Mouse (Mus musculus) embryonic stem cell, embryonic (primary cell): ENCODE data around the gene Slc29a1.

Source experiments
- CTCF ChIA-PET, 4 experiments: fragments of 300-600 bp in 2 of 4; fragments of 350-600 bp in 2 of 4; sonication (Branson Sonifier 250); formaldehyde crosslinking; loops; one replicate each; lab custom pipeline; 2022; ENCODE audit warnings: inconsistent platforms in 2 of 4; lab: Charles Lee
- POLR2A ChIA-PET, 4 experiments: fragments of 300-600 bp in 2 of 4; fragments of 350-600 bp in 2 of 4; sonication (Branson Sonifier 250); formaldehyde crosslinking; loops; one replicate each; lab custom pipeline; 2022; ENCODE audit warnings: antibody characterized with exemption in 4 of 4, inconsistent platforms in 1 of 4; lab: Charles Lee

The Slc29a1 gene

GRCm38 (mm10) chr17:45589236-45589635 lies 10.2 kb downstream of the Slc29a1 start:
- POLR2A ChIA-PET: interaction anchor here in 3 of 4 experiments (0.5 to 18.1 kb wide), 20 partner anchors 8 to 112 kb away, joined by 3 to 578 read pairs (median 4); partner anchors contain the start of genes Hsp90ab1 (in 2 of the 3), Mymx (in 2 of the 3), Slc29a1 (in 2 of the 3) and Slc35b2 (in 1 of the 3)
- CTCF ChIA-PET: interaction anchor here in 2 of 4 experiments (0.8 to 3.7 kb wide), 8 partner anchors 10 to 74 kb away, joined by 3 to 16 read pairs (median 3); no protein-coding TSS in a partner anchor

- POLR2A ChIA-PET: interaction anchor here in 3 of 4 experiments (1.0 to 18.1 kb wide), 12 partner anchors 8 to 113 kb away, joined by 3 to 578 read pairs (median 6); partner anchors contain the start of genes Hsp90ab1 (in 2 of the 3), Slc29a1 (in 2 of the 3), Mymx (in 1 of the 3) and Slc35b2 (in 1 of the 3)
- CTCF ChIA-PET: interaction anchor here in 1 of 4 experiments (1.0 to 3.7 kb wide), 5 partner anchors 9 to 54 kb away, joined by 3 to 16 read pairs (median 3); no protein-coding TSS in a partner anchor
Measured at GRCm38 (mm10) chr17:45588370-45588769, 11.0 kb downstream of the Slc29a1 start.

DNA sequence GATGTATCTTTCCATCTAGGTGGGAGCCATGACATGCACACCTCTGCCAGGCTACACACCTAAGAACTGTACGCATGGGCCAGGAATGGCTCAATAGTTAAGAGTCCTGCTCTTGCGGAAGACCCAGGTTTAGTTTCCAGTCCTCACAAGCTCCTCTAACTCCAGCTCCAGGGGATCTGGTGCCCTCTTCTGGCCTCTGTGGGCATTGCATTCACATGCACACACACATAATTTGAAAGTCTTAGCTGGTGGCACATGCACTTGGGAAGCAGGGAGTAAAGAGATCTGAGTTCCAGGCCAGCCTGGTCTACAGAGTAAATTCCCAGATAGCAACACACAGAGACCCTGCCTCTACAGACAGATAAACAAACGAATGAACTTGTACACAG lies 13.0 kb downstream of the Slc29a1 start:
- CTCF ChIA-PET: interaction anchor here (0.5 to 9.9 kb wide), 71 partner anchors 6 to 567 kb away, joined by 3 to 209 read pairs (median 5); partner anchors contain the start of genes Mymx (in 4 of the 4), Hsp90ab1 (in 2 of the 4), Aars2 (in 1 of the 4) and Mad2l1bp (in 1 of the 4)
- POLR2A ChIA-PET: interaction anchor here (0.6 to 19.1 kb wide), 32 partner anchors 8 to 181 kb away, joined by 3 to 605 read pairs (median 6); partner anchors contain the start of genes Hsp90ab1 (in 3 of the 4), Mymx (in 3 of the 4), Slc29a1 (in 3 of the 4) and Slc35b2 (in 2 of the 4)

DNA sequence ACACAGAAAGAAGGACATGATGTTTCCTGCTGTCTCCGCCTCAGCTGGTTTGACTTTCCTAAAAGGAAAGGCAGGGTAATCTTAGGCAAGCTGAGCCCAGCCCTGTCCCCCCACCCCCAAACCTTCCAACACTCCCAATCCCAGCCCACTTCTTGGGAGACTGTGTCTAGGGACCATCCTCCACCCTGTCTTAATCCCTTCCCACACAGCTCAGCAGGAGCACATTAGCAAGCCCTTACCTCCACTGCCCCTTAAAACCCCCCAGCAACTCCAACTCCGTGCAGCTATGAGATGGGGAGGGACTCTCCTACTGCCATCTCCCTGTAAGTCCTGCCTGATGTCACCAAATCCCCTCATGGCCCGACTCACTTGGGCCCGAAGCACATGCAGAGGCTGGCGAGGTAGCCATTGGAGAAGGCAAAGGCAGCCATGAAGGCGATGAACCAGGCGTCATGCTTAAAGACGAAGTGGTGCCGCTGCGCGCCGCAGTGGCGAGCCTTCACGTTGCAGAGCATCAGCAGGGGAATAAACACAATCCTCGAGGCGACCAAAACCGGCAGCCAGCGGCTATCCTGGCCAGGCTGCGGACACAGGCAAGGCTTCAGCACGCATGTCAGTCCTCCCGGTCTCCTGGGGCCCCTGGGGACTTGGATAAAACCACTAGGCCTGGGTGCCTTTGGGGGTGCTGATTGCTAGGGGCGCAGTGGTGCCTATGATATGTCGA lies 13.5 kb downstream of the Slc29a1 start:
- POLR2A ChIA-PET: interaction anchor here (0.5 to 19.1 kb wide), 44 partner anchors 9 to 488 kb away, joined by 3 to 605 read pairs (median 5); partner anchors contain the start of genes Hsp90ab1 (in 3 of the 4), Mymx (in 3 of the 4), Slc29a1 (in 3 of the 4) and Slc35b2 (in 2 of the 4)
- CTCF ChIA-PET: interaction anchor here (0.5 to 9.9 kb wide), 78 partner anchors 7 to 568 kb away, joined by 3 to 209 read pairs (median 5); partner anchors contain the start of genes Mymx (in 4 of the 4), Hsp90ab1 (in 2 of the 4), Slc29a1 (in 2 of the 4) and Aars2 (in 1 of the 4)

DNA sequence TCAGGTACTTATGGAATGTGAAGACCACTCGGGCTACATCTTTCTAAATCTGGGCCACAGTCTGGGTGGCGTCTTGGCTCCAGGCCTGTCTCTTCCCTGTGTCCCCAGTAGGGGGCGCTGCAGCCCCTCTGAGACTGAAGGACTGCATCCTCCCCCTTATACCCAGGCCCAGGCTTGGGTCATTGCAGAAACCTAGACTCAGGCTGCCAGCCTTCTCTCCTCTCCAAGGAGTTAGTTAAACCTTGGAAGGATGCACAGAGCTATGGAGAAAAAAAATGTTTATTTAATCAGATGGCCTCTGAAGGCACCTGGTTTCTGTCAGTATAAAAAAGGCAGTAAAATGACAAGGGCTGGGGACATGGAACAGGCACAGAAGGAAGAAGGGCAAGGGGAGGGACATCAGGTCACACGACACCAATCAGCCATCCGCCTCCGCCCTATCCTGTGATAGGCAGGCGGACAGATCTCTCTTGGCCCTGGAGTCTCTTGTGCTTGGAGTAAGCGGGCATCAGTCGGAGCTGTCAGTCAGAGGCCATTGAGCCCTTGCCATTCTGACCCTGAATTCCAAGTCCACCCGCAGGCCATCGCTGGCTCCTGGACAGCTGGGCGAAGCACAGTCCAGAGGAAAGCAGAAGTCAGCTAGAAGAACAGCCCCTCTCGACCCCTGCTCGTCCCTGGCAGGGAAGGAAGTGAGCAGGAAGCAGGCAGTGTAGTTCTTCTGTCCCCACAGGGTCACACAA lies 14.3 kb downstream of the Slc29a1 start:
- CTCF ChIA-PET: interaction anchor here (0.5 to 9.9 kb wide), 70 partner anchors 8 to 151 kb away, joined by 3 to 209 read pairs (median 6); partner anchors contain the start of genes Capn11 (in 2 of the 4), Mymx (in 2 of the 4), Slc29a1 (in 2 of the 4) and Slc35b2 (in 2 of the 4)
- POLR2A ChIA-PET: interaction anchor here (0.5 to 19.1 kb wide), 61 partner anchors 8 to 1270 kb away, joined by 3 to 605 read pairs (median 5); partner anchors contain the start of genes Hsp90ab1 (in 4 of the 4), Mymx (in 3 of the 4), Slc29a1 (in 2 of the 4) and Slc35b2 (in 2 of the 4)

DNA sequence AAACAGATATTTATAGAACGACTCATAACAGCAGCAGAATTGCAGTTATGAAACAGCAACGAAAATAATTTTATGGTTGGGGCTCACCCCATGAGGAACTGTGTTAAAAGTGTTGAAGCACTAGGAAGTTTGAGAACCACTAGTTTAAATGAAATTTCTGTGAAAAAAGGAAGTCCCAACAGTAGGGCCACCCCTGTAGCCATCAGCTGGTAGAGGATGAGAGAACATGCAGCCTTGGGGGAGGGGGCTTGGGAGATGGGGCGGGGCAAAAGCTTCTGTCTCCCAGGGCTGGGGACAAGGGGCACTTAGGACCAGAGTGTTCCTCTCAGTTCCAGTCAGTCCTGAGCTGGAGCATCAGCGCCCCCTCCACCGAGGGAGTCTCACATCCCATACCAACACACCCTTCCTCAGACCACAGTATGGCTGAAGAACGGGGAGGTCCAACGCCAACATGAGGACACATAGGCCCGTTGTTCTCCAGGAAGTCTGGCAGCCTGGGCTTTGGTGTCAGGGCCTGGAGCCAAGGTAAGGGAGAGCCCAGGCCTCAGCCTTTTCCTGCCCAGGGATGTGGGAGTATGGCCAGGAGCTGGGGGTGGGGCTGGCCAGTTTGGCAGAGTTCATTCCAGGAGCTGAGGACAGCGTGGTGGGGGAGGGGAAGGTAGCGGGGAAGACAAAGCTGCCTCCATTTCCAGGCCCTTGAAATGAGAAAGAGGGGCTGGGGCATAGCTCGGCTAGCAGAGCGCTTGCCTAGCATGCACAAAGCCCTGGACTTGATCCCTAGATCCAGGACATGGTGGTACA lies 15.1 kb downstream of the Slc29a1 start:
- CTCF ChIA-PET: interaction anchor here (0.6 to 9.9 kb wide), 56 partner anchors 8 to 977 kb away, joined by 3 to 209 read pairs (median 6); partner anchors contain the start of genes Capn11 (in 2 of the 4), Mymx (in 2 of the 4), Slc35b2 (in 2 of the 4) and Aars2 (in 1 of the 4)

DNA sequence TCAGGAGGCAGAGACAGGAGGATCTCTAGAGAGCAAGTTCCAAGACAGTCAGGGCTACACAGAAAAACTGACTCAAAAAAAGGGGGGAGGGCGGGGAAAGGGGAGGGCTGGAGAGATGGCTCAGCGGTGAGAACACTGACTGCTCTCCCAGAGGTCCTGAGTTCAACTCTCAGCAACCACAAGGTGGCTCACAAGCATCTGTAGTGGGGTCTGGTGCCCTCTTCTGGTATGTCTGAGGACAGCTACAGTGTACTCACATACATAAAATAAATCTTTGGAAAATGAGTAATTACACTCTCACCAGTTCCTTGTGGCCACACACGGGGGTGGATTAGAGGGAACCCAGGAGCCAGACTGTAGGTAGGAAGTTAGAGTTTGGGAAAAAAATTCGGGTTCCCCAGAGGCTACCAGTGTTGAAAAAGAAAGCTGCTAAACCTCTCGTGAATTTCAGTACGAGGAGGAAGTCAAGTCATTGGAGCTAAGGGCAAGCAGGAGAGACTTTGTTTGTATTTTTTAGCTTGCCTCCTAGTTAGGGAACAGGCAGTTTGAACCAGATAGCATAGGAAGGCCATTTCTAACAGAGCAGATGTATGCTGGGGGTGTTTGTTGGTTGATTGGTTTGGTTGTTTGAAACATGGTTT lies 16.6 kb downstream of the Slc29a1 start:
- POLR2A ChIA-PET: interaction anchor here (0.6 to 19.1 kb wide), 25 partner anchors 9 to 106 kb away, joined by 3 to 605 read pairs (median 4); partner anchors contain the start of genes Hsp90ab1 (in 4 of the 4), Capn11 (in 3 of the 4), Mymx (in 3 of the 4) and Slc29a1 (in 2 of the 4)
- CTCF ChIA-PET: interaction anchor here (0.6 to 9.9 kb wide), 40 partner anchors 8 to 1553 kb away, joined by 3 to 209 read pairs (median 5); partner anchors contain the start of genes Aars2 (in 1 of the 4), Hsp90ab1 (in 1 of the 4), Mymx (in 1 of the 4) and Nfkbie (in 1 of the 4)

More for the DNA sequence above, 15.1 kb downstream of the Slc29a1 start:
- POLR2A ChIA-PET: interaction anchor here (0.6 to 19.1 kb wide), 50 partner anchors 9 to 1271 kb away, joined by 3 to 605 read pairs (median 5); partner anchors contain the start of genes Hsp90ab1 (in 4 of the 4), Mymx (in 2 of the 4), Nfkbie (in 2 of the 4) and Slc29a1 (in 2 of the 4)

DNA sequence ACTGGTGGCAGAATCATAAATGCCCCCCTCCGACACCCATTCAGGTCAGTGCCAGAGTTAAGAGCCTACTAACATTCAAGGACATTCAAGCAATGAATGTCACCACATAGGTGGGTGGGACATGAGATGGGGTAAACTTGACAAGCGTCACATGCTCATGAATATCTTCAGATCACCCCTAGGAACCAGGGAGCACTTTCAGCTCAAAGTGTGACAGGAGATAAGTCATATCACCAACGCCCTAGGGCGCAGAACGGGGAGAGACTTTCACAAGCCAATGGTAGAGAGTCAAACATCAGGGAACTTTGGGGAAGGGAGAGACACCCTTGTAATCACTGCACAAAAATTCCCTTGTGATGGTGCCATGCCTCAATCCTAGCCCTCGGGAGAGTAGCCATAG lies 17.2 kb downstream of the Slc29a1 start:
- ChIA-PET CTCF (interaction anchor here (0.6 to 9.9 kb wide), 34 partner anchors 8 to 1552 kb away, joined by 3 to 209 read pairs (median 6); partner anchors contain the start of genes Hsp90ab1 (in 1 of the 4) and Mymx (in 1 of the 4)), POLR2A (interaction anchor here (0.6 to 19.1 kb wide), 23 partner anchors 9 to 106 kb away, joined by 3 to 605 read pairs (median 5); partner anchors contain the start of genes Hsp90ab1 (in 4 of the 4), Capn11 (in 3 of the 4), Mymx (in 3 of the 4) and Slc29a1 (in 2 of the 4))

GRCm38 (mm10) chr17:45581567-45581983 lies 17.8 kb downstream of the Slc29a1 start:
- ChIA-PET CTCF (interaction anchor here (0.5 to 9.9 kb wide), 29 partner anchors 8 to 137 kb away, joined by 3 to 209 read pairs (median 5); partner anchors contain the start of genes Aars2 (in 1 of the 4), Hsp90ab1 (in 1 of the 4) and Mymx (in 1 of the 4)), POLR2A (interaction anchor here in 3 of 4 experiments (0.6 to 19.1 kb wide), 16 partner anchors 8 to 105 kb away, joined by 3 to 605 read pairs (median 20); partner anchors contain the start of genes Hsp90ab1 (in 3 of the 3), Mymx (in 2 of the 3), Slc29a1 (in 2 of the 3) and Slc35b2 (in 2 of the 3))

DNA sequence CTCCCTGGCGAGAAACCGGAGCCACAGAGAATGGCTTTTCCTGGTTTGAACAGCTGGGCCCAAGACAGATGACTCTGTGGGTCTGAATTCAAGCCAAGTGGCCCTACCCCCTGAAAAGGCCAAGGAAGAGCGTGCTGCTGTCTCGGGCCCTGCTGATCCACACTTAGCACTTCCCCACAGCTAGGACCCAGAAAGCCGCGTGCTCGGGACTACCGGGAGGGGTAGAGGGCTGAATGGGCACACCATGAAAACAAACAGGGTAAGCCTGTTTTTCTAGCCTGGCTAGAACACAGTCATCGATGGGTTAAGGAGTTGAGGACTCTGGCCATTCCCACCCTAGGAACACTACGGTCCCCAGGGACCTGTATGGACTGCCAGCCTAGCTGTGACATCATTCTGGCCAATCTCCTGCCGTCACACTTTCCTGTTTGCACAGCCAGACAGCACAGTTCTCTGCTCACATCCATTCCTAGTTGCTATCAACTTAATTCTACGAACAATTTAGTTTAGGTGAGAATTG lies 18.4 kb downstream of the Slc29a1 start:
- POLR2A ChIA-PET: interaction anchor here in 3 of 4 experiments (0.8 to 19.1 kb wide), 27 partner anchors 8 to 493 kb away, joined by 3 to 605 read pairs (median 6); partner anchors contain the start of genes Hsp90ab1 (in 3 of the 3), Mymx (in 2 of the 3), Slc29a1 (in 2 of the 3) and Slc35b2 (in 2 of the 3)
- CTCF ChIA-PET: interaction anchor here (0.5 to 9.9 kb wide), 31 partner anchors 8 to 137 kb away, joined by 3 to 209 read pairs (median 5); partner anchors contain the start of genes Aars2 (in 1 of the 4), Hsp90ab1 (in 1 of the 4) and Mymx (in 1 of the 4)

DNA sequence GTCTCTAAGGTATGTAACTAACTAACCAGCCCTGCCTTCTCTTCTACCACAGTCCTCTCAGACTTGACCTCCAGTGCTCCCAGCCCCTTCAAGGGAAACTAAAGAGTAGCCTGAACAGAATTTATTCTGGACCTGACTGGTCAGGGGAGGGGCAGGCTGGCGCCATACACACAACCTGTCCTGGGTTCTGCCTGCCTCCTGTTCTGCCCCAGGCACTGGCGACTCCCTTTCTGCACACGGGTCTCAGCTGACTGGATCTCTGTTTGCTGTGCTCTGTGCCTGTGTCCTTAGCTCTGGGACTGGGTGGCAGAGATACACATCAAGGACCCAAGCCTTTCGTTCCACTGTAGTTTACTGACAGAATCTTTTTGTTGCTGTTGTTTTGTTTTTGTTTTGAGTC lies 19.9 kb downstream of the Slc29a1 start:
- ChIA-PET POLR2A (interaction anchor here (0.5 to 19.1 kb wide), 35 partner anchors 6 to 670 kb away, joined by 3 to 605 read pairs (median 7); partner anchors contain the start of genes Hsp90ab1 (in 3 of the 4), Aars2 (in 2 of the 4), Cdc5l (in 2 of the 4) and Mymx (in 2 of the 4)), CTCF (interaction anchor here (0.5 to 9.9 kb wide), 41 partner anchors 9 to 438 kb away, joined by 3 to 209 read pairs (median 3); partner anchors contain the start of genes Mymx (in 1 of the 4), Nfkbie (in 1 of the 4) and Slc35b2 (in 1 of the 4))

DNA sequence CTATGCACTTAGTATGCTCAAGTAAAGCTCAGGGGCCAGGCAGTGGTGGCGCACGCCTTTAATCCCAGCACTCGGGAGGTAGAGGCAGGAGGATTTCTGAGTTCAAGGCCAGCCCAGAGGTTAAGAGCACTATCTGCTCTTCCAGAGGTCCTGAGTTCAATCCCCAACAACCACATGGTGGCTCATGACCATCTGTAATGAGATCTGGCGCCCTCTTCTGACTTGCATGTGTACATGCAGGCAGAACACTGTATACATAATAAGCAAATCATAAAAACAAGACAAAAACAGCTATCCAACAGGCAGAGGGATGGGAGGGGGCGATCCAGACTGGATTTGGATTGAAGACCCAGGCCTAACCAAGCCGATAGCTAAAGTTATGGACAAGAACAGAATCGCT lies 20.6 kb downstream of the Slc29a1 start:
- ChIA-PET POLR2A (interaction anchor here (0.5 to 19.1 kb wide), 38 partner anchors 8 to 1104 kb away, joined by 3 to 605 read pairs (median 5); partner anchors contain the start of genes Hsp90ab1 (in 2 of the 4), Mymx (in 2 of the 4), Slc29a1 (in 2 of the 4) and Slc35b2 (in 2 of the 4)), CTCF (interaction anchor here (0.5 to 9.9 kb wide), 45 partner anchors 9 to 400 kb away, joined by 3 to 110 read pairs (median 4); partner anchors contain the start of genes Mymx (in 1 of the 4), Nfkbie (in 1 of the 4), Slc35b2 (in 1 of the 4) and Spats1 (in 1 of the 4))

- ChIA-PET POLR2A (interaction anchor here (0.5 to 19.1 kb wide), 32 partner anchors 9 to 1445 kb away, joined by 3 to 605 read pairs (median 6); partner anchors contain the start of genes Hsp90ab1 (in 2 of the 4), Mymx (in 2 of the 4), Slc29a1 (in 2 of the 4) and Slc35b2 (in 2 of the 4)), CTCF (interaction anchor here (0.5 to 9.9 kb wide), 27 partner anchors 12 to 171 kb away, joined by 3 to 110 read pairs (median 4); partner anchors contain the start of genes Nfkbie (in 1 of the 4), Slc35b2 (in 1 of the 4), Spats1 (in 1 of the 4) and Tmem151b (in 1 of the 4))
Measured at GRCm38 (mm10) chr17:45578242-45578641, 21.2 kb downstream of the Slc29a1 start.
